Mouse (Mus musculus) left cerebral cortex, postnatal 14 days (tissue): ENCODE data around the gene Maml3. TPM values are rescaled to one million over a fixed set of nuclear protein-coding genes. Genes with fewer than 3 reads are reported as not detected.
A peak's percentile ranks its signal among the peaks of the same experiment; 100 is the strongest.

ENCODE experiments used
- DNase-seq, 2 experiments: peaks; one replicate each; pipeline ENCODE4 v3.0.0; 2021 to 2022; ENCODE audit warnings: low spot score in 2 of 2, mixed read lengths in 1 of 2
- intact Hi-C: fragments of 180-260 bp; cut with DNase I; formaldehyde crosslinking; loops from one replicate; pipeline ENCODE4 v1.15.1; 2025
- total RNA-seq, 2 experiments: library from RNA; stranded (reverse); gene quantifications; 2 replicates each; pipeline ENCODE4 v1.2.3; 2021

The Maml3 gene
- total RNA-seq, 2 experiments from 2014 or later, result 8.2 to 9.7 TPM

DNA sequence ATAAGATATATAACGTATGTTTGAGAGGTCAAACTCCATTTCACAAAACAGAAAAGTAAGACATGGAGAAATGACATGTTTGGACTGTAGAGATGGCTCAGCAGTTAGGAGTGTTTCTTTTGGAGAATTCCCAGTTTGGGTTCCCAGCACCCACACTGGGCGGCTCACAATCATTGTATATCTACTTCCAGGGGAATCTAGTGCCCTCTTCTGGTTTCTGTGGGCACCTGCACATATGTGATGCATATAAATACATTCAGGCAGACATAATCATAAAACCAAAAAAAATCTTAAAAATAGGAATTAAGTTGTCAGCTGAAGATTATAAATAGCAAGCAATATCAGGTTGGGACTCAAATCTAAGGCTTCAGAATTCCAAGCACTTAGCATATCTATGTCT, 316.9 kb downstream of the Maml3 start:
- DNase-seq, result no peak
- intact Hi-C loops, result no loop called here

DNA sequence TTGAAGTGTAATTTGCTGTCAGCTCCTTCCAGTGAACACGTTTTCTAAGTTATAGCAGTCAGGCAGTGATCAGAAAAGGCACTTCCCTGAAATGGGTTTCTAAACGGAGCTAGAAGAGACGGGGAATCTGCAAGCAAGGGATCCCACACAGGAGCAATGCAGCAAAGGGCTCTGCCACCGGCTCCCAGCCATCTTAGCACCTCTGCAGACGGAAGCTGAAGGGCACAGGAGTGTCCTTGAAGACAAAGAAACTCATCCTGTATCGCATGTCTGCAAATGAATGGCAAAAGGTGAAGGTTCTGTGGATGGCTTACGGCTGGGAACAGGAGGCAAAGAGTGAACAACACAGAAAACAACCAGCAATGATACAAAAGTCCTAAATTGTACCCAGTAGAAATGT, 319.1 kb downstream of the Maml3 start:
- intact Hi-C loops, result no loop called here
- DNase-seq, result no peak

- intact Hi-C loops, result no loop called here
- DNase-seq, result no peak
Observed at GRCm38 (mm10) chr3:51782191-51782590, 322.7 kb downstream of the Maml3 start.

GRCm38 (mm10) chr3:51778738-51779592, 325.9 kb downstream of the Maml3 start:
- DNase-seq, result peak in 1 of 2 experiments; percentile 42
- intact Hi-C loops, result no loop called here

- intact Hi-C loops, result no loop called here
- no peak for DNase-seq
Observed at GRCm38 (mm10) chr3:51778179-51778578, 326.7 kb downstream of the Maml3 start.

- intact Hi-C loops, result no loop called here
- DNase-seq, result no peak
Observed at GRCm38 (mm10) chr3:51776018-51776611, 328.8 kb downstream of the Maml3 start.

GRCm38 (mm10) chr3:51773587-51773986, 331.3 kb downstream of the Maml3 start:
- DNase-seq, result no peak
- intact Hi-C loops, result no loop called here

GRCm38 (mm10) chr3:51771839-51772630, 332.8 kb downstream of the Maml3 start:
- DNase-seq, result no peak
- intact Hi-C loops, result no loop called here

GRCm38 (mm10) chr3:51769196-51769595, 335.7 kb downstream of the Maml3 start:
- intact Hi-C loops, result no loop called here

DNA sequence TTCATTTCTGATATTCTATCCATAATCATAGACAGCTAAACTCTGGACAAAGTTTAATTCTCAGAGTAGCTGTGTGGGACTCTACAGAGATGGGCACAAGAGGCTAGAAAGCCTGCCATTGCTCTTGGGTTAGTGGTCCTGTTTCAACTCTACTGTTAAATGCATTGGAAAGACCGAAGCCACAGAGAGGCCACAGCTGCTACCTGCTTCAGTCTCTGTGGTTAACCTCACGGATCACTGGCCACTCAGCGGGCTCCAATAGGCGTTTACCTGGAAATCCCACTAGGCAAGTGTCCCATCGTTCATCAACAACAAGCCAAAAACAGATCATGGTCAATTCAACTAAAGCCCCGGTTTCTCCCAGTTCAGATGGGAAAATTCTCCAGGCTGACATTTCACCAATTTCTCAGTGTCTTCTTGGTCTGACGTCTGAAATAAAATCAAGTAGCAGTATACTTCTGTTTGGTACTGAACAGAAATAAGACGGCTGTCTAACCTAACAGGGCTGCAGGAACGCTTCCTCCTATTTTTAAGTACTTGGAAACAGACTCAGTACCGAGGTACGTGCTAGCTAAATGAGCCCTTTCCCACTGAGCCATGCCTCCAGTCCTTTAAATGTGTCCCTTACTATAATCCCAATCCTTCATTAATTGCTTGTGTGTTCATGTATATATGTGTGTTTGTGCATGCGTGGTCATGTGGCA, 339.5 kb downstream of the Maml3 start:
- no peak for DNase-seq
- intact Hi-C loops, result no loop called here

More at GRCm38 (mm10) chr3:51769196-51769595, 335.7 kb downstream of the Maml3 start:
- DNase-seq, result no peak

GRCm38 (mm10) chr3:51764175-51764574, 340.7 kb downstream of the Maml3 start:
- intact Hi-C loops, result no loop called here
- DNase-seq, result no peak

DNA sequence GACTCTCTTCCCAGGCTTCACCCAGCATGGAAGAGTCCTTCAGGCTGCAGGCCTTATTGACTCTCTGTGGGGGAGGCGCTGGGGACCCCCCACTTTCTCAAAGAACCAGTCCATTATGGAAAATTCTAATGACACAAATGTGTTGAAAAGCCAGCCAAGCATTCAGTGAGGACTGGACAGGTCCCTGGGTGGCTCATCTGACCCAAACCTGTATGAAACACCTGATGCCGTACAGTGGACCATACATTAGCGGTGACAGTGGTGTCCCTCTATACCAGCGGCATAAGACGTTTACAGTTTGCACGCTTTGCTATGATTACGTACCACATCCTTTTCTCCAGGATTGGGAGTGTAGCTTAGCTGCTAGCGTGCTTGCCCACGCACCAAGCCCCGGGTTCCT, 342.0 kb downstream of the Maml3 start:
- intact Hi-C loops, result no loop called here
- DNase-seq, result no peak

- DNase-seq, result no peak
- intact Hi-C loops, result no loop called here
Observed at GRCm38 (mm10) chr3:51759534-51759933, 345.3 kb downstream of the Maml3 start.

DNA sequence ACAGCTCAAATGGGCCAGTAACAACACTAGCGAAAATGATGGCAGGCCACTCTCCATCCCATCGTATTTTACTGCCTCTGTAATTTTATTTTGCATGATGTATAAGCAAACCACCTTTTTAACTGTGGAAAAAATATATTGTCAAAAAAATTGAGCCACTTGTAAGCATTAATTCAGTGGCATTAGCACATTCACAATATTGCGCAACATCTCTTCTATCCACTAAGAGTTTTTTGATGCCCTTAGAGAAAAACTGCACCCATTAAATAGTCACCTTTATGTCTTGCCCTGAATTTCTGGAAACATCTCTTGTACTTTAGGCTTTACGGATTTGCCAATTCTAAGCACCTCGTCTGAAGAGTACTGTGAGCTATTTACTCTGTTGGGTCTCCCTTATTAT, 347.8 kb downstream of the Maml3 start:
- DNase-seq, result no peak
- intact Hi-C loops, result no loop called here

DNA sequence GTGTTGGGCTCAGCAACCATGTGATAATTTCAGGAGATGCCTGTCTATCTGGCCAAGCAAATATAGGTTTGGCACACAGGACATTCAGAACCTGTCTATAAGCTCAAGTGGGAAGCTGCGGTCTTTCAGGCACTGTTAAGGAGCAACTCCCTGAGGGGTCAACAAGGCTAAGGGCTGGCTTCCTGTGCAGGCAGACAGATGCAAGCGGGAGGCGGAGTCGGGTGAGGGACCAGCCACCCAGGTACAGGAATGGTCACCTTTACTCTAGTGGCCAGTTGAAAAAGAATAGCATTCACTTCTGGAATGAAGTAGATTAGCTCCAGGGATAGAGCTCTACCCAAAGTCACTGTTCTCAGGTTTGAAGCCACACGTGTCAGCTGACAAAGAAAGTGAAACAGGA, 348.6 kb downstream of the Maml3 start:
- no peak for DNase-seq
- intact Hi-C loops, result no loop called here

- intact Hi-C loops, result no loop called here
- no peak for DNase-seq
Observed at GRCm38 (mm10) chr3:51753262-51753661, 351.6 kb downstream of the Maml3 start.

DNA sequence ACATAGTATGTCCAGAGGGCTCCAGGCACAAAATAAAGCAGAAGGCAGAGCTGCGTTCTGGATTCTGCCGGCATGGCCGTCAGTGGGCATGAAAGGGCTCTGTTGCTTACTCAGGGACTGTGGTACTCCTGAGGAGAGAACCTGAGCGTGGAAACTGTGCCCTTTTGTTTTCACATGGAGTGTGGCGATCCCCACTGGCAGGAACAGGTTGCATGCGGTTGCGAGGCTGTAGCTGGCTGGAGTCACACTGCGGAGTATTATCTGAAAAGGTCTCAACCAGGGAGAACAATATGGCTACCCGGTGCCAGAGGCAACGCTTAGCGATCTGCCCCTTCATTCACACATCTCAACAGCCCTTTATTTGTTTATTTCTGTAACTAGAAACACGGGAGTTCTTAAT, 353.4 kb downstream of the Maml3 start:
- DNase-seq, result no peak
- intact Hi-C loops, result no loop called here

- peak; percentile 20 to 45 for DNase-seq
- intact Hi-C loops, result no loop called here
Observed at GRCm38 (mm10) chr3:51749812-51750481, 354.9 kb downstream of the Maml3 start.

GRCm38 (mm10) chr3:51749421-51749811, 355.5 kb downstream of the Maml3 start:
- intact Hi-C loops, result no loop called here
- DNase-seq, result no peak
